Mouse (Mus musculus) liver, embryonic 14.5 days (tissue): ENCODE measurements at regions not wholly inside any gene's neighbourhood (a gene's known extent, or its start where the extent isn't known, plus 50 kb on each side); places are given as distances from the start of the nearest gene placed in this dataset.

Source experiments
- ATAC-seq: fragments of 200-750 bp; cut with Nextera tagmentation; 2 replicates; pipeline ENCODE4 v1.8.0; 2017; ENCODE audit warnings: moderate number of reproducible peaks, mild to moderate bottlenecking, moderate library complexity; ENCODE audit not compliant: insufficient read depth
- DNase-seq, 3 experiments: peaks; one replicate each; pipeline ENCODE4 v3.0.0-alpha.2; 2012 to 2013; ENCODE audit warnings: low read depth in 3 of 3, low spot score in 3 of 3
- H3K27ac ChIP-seq: fragments of 300-500 bp; sonication (generic); 2 replicates; pipeline ENCODE4 v1.5.1; 2014; ENCODE audit warnings: moderate library complexity, mild to moderate bottlenecking, control low read depth, inconsistent platforms
- H3K27me3 ChIP-seq: fragments of 300-500 bp; sonication (generic); 2 replicates; pipeline ENCODE4 v1.6.1; 2014; ENCODE audit warnings: mild to moderate bottlenecking, low read length, moderate library complexity; ENCODE audit not compliant: control insufficient read depth, insufficient read depth
- H3K36me3 ChIP-seq: fragments of 300-500 bp; sonication (generic); replicated peaks from 2 replicates; pipeline ENCODE4 v1.6.1; 2014; ENCODE audit warnings: low read depth; ENCODE audit not compliant: control insufficient read depth, insufficient read depth
- H3K4me1 ChIP-seq, 2 experiments: fragments of 200-500 bp in 1 of 2; fragments of 300-500 bp in 1 of 2; sonication (generic) in 1 of 2; replicated peaks; 2 replicates each; pipeline ENCODE4 v1.6.1; 2012 to 2014; ENCODE audit warnings: antibody characterized with exemption in 1 of 2, inconsistent platforms in 1 of 2, low read length in 1 of 2; ENCODE audit not compliant: control insufficient read depth in 2 of 2, insufficient read depth in 2 of 2
- H3K4me2 ChIP-seq: fragments of 300-500 bp; sonication (generic); 2 replicates; pipeline ENCODE4 v1.6.1; 2014; ENCODE audit warnings: low read depth, mild to moderate bottlenecking, control low read depth, moderate library complexity
- H3K4me3 ChIP-seq, 2 experiments: fragments of 200-500 bp in 1 of 2; fragments of 300-500 bp in 1 of 2; sonication (generic) in 1 of 2; 2 replicates each; pipeline ENCODE4 v1.5.1; 2012 to 2014; ENCODE audit warnings: low read depth in 2 of 2, low read length in 2 of 2, mild to moderate bottlenecking in 2 of 2, control low read depth in 1 of 2, inconsistent platforms in 1 of 2, moderate library complexity in 1 of 2; ENCODE audit not compliant: insufficient read depth in 1 of 2
- H3K9ac ChIP-seq: fragments of 300-500 bp; sonication (generic); replicated peaks from 2 replicates; pipeline ENCODE4 v1.6.1; 2014; ENCODE audit warnings: mild to moderate bottlenecking, control low read depth, moderate library complexity
- H3K9me3 ChIP-seq: fragments of 300-500 bp; sonication (generic); 2 replicates; pipeline ENCODE4 v1.6.1; 2016; ENCODE audit warnings: low read length, mixed read lengths; ENCODE audit not compliant: control insufficient read depth
- CTCF ChIP-seq: IDR thresholded peaks from 2 replicates; pipeline ENCODE4 v1.5.1; 2016; ENCODE audit warnings: antibody characterized with exemption, low read depth, control low read depth
- EP300 ChIP-seq: IDR thresholded peaks from 2 replicates; pipeline ENCODE4 v1.6.1; 2016; ENCODE audit warnings: antibody characterized with exemption, low read depth
- WGBS: fragments of 180-500 bp; shearing (Covaris S2); extraction: QIAGEN DNeasy Blood & Tissue Kit; methylation state at CpG from one replicate; pipeline ENCODE4 v1.1.7; 2014; ENCODE audit not compliant: insufficient replicate concordance; 5-methylcytosine and 5-hydroxymethylcytosine counted together

DNA sequence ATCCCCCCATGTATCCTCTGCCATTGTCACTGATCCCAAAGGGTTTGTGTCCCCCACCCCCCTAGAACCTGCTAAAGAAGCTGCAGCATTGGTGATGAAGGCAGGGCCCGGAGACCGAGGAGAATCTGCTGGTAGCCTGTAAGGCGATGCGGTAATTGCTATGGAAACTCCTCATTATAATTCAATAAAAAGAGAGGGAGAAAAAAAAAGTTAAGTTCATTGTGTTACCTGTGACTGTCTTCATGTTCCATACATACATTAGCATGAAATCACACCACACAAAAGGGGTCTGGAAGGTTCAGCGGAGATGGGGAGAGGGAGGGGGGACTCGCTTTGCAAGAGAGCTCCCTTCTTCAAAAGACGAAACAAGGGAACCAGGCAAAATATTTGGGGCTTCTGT is 123.5 kb downstream of the Gm26897 start:
- Histone ChIP-seq H3K27me3 (no peaks in the 10 kb centered on the region), H3K4me2 (no peak overlapping the region), H3K9ac (no peak overlapping the region), H3K4me3 (no peak overlapping the region), H3K4me1 (no peaks in the 10 kb centered on the region), H3K27ac (no peak overlapping the region), H3K9me3 (no peaks in the 10 kb centered on the region), H3K36me3 (no peaks in the 10 kb centered on the region)
- ATAC-seq (no peak), DNase-seq (no peak)
- 85% methylated on average over 7 of the region's 7 CpGs for WGBS
- no peak for TF ChIP-seq EP300
- no peak for TF ChIP-seq CTCF

- TF ChIP-seq CTCF (no peak), EP300 (no peak)
- Histone ChIP-seq H3K9ac (no peak overlapping the region), H3K27ac (no peak overlapping the region), H3K4me1 (no peaks in the 10 kb centered on the region), H3K9me3 (no peaks in the 10 kb centered on the region), H3K4me2 (no peak overlapping the region), H3K27me3 (no peaks in the 10 kb centered on the region), H3K36me3 (no peaks in the 10 kb centered on the region), H3K4me3 (no peak overlapping the region)
- 47% methylated on average over 1 of the region's 1 CpGs for WGBS
- DNase-seq (no peak), ATAC-seq (no peak)
These were observed 126.7 kb downstream of the Gm26897 start for GRCm38 (mm10) chr5:111860436-111860835.

GRCm38 (mm10) chr5:111862331-111862730 is 128.6 kb downstream of the Gm26897 start:
- Histone ChIP-seq H3K9ac (no peak overlapping the region), H3K36me3 (no peaks in the 10 kb centered on the region), H3K27ac (no peak overlapping the region), H3K9me3 (no peaks in the 10 kb centered on the region), H3K4me3 (no peak overlapping the region), H3K27me3 (no peaks in the 10 kb centered on the region), H3K4me1 (no peaks in the 10 kb centered on the region), H3K4me2 (no peak overlapping the region)
- DNase-seq (no peak), ATAC-seq (no peak)
- WGBS, result 79% methylated on average over 4 of the region's 4 CpGs
- no peak for TF ChIP-seq EP300
- no peak for TF ChIP-seq CTCF

GRCm38 (mm10) chr5:111863922-111864321 is 130.2 kb downstream of the Gm26897 start:
- Histone ChIP-seq H3K27me3 (no peaks in the 10 kb centered on the region), H3K9ac (no peak overlapping the region), H3K4me3 (no peak overlapping the region), H3K4me1 (no peaks in the 10 kb centered on the region), H3K27ac (no peak overlapping the region), H3K9me3 (no peaks in the 10 kb centered on the region), H3K4me2 (no peak overlapping the region), H3K36me3 (no peaks in the 10 kb centered on the region)
- WGBS, result 11% methylated on average over 7 of the region's 7 CpGs
- TF ChIP-seq EP300 (no peak), CTCF (no peak)
- ATAC-seq, result no peak
- no peak for DNase-seq

- Histone ChIP-seq H3K27me3 (no peaks in the 10 kb centered on the region), H3K9ac (no peak overlapping the region), H3K27ac (no peak overlapping the region), H3K4me2 (no peak overlapping the region), H3K36me3 (no peaks in the 10 kb centered on the region), H3K4me3 (no peak overlapping the region), H3K4me1 (no peaks in the 10 kb centered on the region), H3K9me3 (no peaks in the 10 kb centered on the region)
- DNase-seq (no peak), ATAC-seq (no peak)
- WGBS, result 60% methylated on average over 13 of the region's 13 CpGs
- TF ChIP-seq CTCF (no peak), EP300 (no peak)
These were observed 130.9 kb downstream of the Gm26897 start for GRCm38 (mm10) chr5:111864606-111865005.
